Mouse (Mus musculus) skeletal muscle tissue, adult 2 months (tissue): ENCODE results near the gene ccdc198.
"Not testable (repeated sequence)": the region's sequence is repeated elsewhere in the genome, so short reads cannot be mapped to it uniquely, and the experiment has no call there.

ENCODE experiments used
- DNase-seq: peaks from one replicate; pipeline ENCODE4 v3.0.0-alpha.2; 2012; ENCODE audit warnings: low read depth, low spot score

Gene ccdc198

DNA sequence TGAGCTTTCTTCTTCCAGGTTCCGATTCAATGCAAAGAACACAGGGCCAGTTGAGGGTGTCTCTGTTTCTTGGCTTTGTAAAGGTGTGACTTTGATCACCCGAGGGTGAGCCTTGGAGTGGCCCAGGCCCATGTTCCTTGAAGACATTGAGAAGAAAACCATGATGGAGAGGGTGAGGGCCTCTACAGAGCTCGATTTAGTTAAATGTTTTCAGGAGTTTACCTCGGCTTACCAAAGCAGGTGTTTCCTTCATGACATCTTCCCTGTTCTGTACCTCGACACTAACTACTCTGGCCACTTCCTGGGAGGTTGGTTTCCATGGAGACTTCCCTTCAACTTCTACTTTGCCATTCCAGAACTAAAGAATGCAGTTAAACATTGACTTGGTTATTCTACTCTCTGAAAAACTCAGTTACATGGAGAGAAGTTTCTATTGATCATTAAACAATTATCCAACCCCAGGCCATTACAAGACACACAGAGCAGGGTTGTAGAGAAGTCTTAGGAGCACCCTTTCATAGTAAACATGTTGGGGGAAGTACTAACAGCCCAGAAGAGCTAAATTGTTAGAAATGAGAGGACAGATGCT is at the start of gene ccdc198:
Gene ccdc198 (minus strand): TSS at position 349 of the 589 bp plus-strand sequence.
- no peak for DNase-seq

DNA sequence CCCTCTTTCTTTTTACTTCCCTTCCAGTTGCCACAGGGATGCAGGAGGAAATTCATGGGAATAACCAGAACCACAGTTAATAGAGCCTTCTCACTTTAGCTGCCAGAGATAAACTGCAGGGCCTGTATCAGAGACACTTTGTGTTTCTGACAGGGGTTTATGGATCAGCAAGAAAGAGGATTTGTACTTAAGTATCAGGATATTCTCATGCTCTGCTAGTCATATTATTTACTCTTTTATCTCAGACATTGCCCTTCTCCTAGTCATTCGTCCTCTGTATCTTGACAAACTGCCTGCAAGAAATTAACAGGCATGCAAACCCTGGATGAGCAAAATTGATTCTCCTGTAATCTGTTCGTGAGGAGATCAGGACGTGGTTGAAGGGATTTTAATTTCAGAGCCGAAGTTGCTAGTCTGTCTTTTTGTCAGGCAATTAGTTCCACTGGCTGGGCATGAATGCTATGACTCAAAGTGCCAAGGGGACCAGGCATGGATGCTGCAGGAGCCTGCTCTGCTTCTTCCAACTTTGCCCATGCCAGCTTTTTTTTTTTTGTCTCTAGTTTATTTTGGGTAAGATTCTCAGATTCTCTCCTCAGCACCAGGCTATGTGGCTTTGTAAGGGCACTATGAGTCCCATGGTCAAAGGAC is 48.7 kb upstream of the ccdc198 start:
- DNase-seq = no peak

DNA sequence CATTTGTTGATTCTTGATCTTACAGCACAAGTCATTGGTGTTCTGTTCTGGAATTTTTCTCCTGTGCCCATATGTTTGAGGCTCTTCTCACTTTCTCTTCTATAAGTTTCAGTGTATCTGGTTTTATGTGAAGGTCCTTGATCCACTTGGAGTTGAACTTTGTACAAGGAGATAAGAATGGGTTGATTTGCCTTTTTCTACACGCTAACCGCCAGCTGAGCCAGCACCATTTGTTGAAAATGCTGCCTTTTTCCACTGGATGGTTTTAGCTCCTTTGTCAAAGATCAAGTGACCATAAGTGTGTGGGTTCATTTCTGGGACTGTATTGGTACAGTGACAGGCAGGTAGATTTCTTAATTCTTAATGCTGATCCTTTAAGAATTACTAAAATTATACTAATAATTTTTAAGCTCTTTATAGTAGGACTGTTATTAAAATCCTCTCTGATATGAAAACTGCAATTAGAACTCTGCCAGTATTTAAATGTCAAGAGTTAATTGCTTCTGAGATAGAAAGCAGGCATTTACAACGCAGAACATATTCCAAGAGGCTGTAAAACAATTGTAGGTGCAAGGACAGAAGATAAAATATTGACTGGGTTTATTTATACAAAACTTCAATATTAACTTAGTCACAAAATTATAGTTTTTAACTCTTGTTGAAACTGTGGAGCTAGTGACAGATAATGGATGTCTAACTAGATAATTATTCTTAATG is 44.9 kb upstream of the ccdc198 start:
- DNase-seq = no peak

DNA sequence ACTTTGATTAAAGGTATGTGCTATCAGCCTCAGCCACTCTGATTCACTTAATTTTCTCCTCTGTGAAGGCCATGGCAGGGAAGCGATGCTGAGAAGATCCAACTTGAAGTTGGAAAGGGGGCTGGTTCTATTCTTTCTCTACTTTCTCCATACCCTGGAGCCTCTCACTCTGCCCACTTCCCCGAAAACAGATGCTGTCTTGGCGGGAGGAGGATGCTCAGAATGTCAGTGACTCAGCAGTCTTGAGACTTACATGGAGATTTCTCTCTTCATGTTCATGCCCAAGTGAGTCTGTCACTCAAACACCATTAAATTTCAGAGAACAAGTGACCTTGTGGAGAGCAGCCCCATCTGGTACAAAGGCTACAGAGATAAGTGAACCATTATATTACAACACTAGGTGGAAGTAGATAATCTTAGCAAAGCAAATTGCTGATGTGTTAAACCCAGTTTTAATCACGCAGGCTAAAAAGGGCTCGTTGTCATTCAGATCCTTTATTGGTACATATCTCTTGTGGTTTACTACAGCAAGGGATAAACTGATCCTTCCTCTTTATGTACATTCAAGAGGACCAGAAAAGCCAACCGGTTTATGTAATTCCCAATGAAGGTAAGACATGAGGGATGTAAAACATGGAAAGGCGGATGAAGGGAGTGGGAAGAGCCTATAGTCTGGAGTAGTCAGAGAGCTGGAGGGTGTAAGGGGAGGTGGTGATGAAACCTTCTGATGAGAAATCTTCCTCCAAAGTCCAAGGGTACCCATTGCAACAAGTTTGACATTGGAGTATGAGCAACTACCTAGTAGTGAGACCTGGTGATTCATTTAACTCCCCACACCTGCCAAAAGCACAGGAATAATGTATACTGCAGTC is 38.7 kb upstream of the ccdc198 start:
- no peak for DNase-seq

DNA sequence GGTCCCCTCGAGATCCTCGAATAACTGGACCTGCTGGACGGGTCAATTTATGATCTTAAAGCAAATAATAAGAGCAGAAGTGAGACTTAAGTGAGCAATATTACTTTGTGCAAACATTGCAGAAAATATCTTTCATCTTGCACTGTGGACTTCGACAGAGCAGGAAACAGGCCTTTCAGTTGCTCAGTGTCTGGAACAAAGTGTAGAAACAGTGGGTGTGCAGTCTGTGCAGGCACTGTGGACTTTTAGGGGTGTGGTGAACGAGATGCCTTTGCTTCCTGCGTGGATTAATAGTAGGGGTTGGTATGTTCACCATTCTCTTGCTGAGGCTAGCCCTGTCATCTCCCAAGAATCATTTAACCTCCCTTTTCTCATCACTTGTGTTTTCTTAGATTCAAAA is 33.6 kb upstream of the ccdc198 start:
- DNase-seq = no peak

DNA sequence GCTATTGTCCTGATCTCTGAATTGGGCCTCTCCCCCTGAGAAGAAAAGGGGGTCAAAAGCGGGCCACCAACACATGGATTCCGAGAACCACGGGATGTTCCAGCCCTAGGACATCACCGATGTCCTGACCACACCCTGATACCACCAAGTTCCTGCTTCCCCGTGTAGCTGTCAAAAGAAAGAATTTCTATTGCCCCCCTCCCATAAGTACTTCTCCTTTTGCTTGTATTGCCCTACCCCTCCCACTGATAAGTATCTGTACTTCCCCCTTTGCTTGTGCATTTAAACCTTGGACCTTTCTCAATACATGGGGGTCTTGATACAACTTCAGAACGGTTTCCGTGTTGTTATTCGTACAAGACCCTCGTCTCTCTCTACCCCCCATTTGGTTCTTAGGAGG is 33.2 kb upstream of the ccdc198 start:
- DNase-seq = not testable (repeated sequence)

DNA sequence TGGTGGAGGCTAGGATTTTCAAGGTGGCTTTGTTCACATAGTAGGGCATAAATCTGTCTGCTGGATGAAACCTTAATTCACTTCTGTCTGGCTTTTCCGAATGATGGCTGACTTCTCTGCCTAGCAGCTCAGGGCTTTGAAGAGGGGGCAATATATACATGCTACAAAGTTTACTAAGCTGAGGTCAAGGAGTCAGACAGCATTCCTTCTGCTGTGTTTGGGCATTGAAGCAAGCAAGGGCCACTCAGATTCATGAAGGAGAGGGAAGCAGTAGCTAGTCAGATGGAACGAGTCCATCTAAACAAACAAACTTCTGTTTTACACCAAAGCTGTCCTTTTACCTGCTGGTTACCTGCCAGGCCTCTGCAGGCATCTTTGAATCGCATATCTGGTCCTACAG is 32.4 kb upstream of the ccdc198 start:
- DNase-seq = no peak

DNA sequence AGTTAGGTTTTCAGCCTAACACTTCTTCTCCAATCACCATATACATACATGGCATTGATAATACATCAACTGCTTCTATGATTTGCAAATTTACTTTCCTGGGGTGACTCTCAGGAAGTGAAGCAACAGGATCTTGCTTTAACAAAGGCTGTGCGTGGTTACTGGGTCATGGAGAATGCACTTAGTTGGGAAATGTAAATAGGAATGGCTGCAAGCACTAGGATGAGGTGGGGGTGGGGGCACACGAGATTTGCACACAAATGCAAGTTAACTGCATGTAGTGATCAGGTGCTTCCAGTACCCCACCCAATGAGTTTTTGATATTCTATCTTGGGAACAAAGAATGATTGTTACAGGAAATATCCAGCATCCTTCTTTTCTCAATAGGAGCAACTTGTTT is 30.1 kb upstream of the ccdc198 start:
- no peak for DNase-seq

DNA sequence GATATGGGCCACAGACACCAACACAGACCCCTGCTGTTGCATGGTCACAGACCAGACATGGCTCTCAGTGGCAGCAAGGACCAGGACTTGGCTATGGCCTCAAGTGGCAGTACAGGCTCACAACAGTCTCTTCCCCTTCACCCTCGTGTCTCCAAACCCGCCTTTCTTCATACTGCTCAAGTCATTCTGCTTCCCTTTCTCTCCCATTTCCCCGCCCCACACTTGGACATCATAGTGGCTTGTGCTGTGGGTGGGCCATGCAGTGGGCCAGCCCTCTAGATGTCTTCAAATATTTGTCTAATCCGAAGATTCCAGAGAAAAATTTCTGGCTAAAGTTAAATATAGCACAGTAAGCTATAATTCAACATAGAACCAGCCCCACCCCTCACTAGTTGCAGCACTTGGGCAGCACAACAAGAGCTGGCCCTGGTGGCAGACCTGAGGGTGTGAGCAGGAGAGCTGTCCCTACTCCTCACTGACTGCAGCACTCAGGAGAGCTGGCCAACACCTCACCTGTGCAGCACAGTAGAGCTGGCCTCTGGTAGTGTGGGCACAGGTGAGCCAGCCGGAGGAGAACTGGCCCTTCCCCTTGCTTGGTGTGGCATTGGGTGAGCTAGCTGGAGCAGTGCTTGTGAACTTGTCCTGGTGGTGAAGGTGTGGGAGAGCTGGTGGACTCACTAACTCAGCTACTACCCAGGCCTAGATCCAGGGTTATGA is 20.2 kb upstream of the ccdc198 start:
- DNase-seq = no peak

DNA sequence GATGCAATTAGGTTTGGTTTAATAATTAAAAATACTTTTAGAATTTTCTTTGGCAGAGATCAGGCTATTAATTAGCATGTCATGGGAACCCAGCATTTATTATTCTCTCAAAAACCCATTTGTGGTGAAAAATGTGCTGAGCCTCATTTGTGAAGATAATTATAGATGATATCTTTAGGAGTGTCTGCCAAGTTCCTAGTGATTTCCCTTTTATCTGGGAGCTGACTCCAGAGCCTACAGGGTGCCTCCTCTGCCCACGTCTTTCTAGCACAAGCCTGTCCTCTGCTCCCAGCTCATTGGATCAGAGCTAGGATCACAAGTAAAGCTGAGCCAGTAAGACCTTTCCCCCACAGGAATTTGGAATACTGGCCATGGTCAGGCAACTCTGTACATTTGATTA is 3.8 kb downstream of the ccdc198 start:
- DNase-seq = no peak

DNA sequence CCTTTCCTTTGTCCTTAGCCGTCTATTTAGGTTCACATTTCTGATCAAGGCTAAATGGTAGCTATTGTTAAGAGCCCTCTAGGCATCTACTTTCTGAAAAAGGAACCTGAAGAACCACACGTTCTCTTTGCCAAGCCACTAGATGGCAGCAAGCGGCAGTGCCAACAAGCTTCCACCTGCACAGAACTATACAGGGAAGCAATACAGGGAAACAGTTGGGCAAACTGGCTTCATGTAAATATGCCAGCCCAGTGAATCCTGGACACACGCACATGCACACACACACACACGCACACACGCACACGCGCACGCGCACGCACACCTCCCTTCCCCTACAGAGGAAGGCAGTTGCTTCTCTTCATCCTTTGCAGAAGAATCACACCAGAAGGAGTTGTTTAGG is 7.1 kb downstream of the ccdc198 start:
- peak; percentile 21 for DNase-seq

DNA sequence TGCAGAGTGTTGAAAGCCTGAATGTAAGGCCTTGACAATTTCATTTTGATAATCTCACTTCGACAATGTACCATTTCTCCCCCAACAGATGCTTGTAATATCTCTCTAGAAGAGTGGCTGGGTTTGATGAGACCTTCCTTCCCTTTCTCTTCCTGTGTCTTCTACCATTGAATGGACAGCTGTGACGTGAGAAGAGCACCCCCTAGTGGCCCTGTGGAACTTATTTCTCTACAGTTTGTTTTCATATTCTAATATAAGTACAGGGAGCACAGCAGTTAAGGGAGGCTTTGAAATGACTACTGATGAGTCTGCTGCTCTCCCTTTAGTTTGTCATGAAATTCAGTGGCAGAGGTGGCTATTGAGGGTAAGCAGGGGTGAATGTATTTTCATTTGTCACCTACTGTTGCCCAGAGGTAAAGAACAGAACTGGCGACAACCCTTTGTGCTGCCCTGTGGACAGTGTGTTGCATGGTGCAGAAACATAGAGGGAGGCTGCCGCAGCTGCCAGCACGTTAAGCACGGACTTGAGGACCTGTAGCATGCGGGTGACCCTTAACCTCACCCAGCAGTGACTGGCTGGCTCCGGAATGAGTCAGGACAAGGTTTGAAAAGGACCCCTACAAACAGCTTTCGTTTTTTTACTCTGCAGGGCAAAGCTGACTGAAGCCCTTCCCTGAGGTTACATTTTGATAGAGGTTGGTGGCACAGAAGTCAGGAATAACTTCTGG is 10.3 kb downstream of the ccdc198 start:
- peak; percentile 15 for DNase-seq

DNA sequence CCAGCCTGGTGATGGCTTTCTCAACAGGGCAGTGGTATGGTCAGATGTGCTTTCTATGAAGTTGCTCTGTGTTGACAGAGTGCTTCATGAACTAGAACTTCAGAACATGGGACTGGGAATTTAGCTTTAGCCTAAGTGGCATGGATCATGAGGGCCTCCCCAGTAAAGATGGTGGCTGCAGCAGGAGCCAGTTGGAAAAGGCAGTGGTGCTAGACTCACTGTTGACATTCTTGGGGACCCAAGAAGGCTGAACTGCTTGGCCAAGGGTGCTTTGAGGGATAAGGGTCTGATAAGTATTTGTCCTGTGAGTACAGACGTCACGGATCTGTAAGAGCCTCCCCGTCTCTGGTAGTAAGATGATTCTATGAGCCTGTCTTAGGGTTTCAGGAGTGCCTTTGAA is 13.4 kb downstream of the ccdc198 start:
- no peak for DNase-seq

DNA sequence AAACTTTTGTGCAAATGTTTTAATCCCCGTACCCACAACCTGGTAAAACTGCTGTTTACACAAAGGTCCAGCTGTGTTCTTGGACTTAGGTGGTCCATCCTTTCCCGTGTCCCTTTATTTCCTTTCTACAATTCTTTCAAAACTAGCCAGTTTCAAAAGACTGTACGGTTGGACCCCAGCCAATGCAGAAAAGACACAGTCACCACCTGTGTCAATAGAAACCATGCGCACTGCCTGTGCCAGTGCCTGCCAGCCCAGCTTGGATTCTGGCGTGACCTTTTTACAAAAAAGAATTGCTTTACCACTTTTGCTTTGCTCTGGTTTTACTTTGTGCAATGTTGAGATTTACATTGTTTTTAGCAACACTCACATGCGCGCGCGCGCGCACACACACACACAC is 18.3 kb downstream of the ccdc198 start:
- DNase-seq = no peak

DNA sequence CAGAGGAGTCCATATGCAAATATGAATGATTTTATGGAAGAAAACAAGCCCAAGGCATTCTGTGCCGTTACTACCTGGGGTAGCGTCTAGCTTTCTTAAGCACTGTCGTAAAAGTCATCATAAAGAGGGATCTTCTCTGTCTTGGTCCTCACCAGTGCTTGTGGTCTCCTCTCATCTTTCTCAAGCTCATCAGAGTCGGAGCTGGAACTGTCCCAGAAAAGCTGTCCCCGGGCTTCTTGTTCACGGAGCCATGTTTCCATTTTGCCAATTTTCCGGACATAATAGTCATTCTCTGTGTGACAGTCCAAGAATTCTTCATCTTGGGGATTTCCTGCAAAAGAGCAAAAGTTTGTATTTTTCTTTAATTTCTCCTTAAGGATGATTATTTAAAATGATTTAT is 18.8 kb downstream of the ccdc198 start:
- no peak for DNase-seq

DNA sequence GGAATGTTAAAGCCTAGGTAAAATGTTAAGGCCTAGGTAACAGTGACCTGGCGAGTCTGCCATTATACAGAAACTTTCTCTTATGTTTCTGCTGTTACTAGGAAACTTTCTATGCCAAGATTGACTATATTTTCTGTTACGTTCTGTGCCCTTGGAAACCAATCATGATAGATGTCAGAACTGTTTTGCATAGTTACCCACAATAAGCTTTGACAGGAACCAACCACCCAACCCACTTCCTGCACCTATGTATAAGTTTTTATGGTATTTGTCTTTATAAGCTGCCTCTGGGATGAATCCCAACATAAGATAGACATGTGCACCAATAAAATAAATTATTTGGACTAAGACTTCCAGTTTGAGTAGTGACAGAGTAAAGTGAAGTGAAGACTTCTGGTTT is 23.5 kb downstream of the ccdc198 start:
- no peak for DNase-seq

DNA sequence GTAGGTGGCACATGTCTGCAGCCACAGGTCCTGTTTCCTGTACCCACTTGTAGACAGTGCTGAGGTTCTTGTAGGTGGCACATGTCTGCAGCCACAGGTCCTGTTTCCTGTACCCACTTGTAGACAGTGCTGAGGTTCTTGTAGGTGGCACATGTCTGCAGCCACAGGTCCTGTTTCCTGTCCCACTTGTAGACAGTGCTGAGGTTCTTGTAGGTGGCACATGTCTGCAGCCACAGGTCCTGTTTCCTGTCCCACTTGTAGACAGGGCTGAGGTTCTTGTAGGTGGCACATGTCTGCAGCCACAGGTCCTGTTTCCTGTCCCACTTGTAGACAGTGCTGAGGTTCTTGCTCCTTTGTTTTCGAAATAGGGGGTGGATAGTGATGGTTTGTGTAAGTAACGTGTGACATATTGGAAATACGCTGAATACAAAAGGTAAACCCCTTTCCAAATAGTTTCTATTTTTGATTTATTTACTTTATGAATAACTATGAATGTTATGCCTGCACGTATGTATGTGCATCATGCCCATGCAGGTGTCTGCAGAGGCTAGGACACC is 25.7 kb downstream of the ccdc198 start:
- not testable (repeated sequence) for DNase-seq

DNA sequence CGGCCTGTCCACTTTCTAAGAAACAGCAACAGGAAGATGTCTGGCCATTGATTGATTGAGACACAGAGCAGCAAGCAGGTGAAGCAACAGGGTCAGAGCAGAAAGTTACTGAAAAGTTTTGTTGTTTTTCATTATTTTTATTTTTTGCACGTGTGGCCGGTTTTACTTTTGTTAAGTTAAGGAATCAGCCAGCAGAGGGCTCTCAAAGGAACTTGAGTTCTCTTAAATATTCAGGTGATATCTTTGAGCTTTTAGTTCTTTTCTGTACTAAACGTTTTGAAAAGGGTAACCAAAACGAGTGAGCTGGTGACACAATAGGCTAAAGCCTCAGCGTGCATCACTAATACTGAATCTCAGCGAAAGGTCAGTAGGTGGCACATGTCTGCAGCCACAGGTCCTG is 26.6 kb downstream of the ccdc198 start:
- no peak for DNase-seq

DNA sequence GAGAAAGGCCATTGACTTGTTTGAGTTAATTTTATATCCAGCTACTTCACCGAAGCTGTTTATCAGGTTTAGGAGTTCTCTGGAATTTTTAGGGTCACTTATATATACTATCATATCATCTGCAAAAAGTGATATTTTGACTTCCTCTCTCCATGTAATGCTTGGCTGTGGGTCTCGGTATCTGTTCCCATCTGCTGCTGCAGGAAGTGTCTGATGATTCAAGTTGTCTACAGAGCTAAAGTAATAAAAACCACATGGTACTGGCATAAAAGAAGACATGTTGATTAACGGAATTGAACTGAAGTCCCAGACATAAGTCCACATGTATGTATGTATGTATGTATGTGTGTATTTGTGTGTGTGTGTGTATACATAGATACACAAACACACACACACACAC is 35.1 kb downstream of the ccdc198 start:
- DNase-seq = not testable (repeated sequence)

DNA sequence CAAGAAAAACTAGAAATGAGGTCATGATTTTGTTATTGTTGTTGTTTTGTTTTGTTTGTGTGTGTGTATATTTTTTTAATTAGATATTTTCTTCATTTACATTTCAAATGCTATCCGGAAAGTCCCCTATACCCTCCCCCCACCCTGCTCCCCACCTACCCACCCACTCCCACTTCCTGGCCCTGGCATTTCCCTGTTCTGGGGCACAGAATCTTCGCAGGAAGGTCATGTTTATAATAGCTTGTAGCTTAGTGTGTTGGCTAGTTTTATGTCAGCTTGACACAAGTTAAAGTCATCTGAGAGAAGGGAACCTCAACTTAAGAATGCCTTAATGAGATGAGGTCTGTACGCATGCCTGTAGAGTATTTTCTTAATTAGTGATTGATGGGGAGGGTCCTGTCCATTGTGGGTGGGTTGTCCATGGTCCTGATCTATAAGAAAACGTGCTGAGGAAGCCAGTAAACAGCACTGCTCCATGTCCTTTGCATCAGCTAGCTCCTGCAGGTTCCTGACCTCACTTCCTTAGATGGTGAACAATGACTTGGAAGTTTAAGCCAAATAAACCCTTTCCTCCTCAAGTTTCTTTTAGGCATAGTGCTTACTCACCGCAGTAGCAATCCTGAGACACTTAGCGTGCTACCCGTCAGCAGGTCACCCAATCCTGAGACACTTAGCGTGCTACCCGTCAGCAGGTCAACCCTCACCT is 44.0 kb downstream of the ccdc198 start:
- DNase-seq = no peak
